Mouse (Mus musculus): ENCODE data around the gene Dnaja2. TPM values are rescaled to one million over a fixed set of nuclear protein-coding genes. Genes with fewer than 3 reads are reported as not detected.

Gene Dnaja2
- total and polyA plus RNA-seq, 2 experiments from 2014 or later, result 72.3 to 161 TPM

- Histone ChIP-seq H3K4me3 (ENCODE audit: low read depth, low read length) (no peak overlapping the region), H3K9me3 (replicated peaks; ENCODE audit: control insufficient read depth, low read length) (no peaks in the 10 kb centered on the region), H3K27me3 (ENCODE audit: control insufficient read depth, insufficient read depth, low read length) (no peaks in the 10 kb centered on the region), H3K4me1 (ENCODE audit: control insufficient read depth, insufficient read depth) (peaks cover 4% of the 10 kb centered on the region; the same call in 1 of the 2 replicates), H3K9ac (replicated peaks; ENCODE audit: low read depth, low read length) (no peak overlapping the region), H3K36me3 (replicated peaks; ENCODE audit: control insufficient read depth, insufficient read depth, low read length) (no peaks in the 10 kb centered on the region), H3K4me2 (ENCODE audit: low read depth, low read length) (no peak overlapping the region), H3K27ac (ENCODE audit: low read depth) (no peak overlapping the region)
- 53% methylated on average over 8 of the region's 8 CpGs for WGBS
- ATAC-seq (ENCODE audit: insufficient read depth, low read depth) (no peak), DNase-seq (ENCODE audit: low spot score) (no peak)
- TF ChIP-seq EP300 (IDR thresholded peaks at IDR 0.05; ENCODE audit: low read depth), result no peak
- TF ChIP-seq CTCF (IDR thresholded peaks at IDR 0.05; ENCODE audit: low read depth), result no peak
Observed at GRCm38 (mm10) chr8:85597413-85598191, 42.5 kb upstream of the Dnaja2 start.

GRCm38 (mm10) chr8:85595391-85595790, 40.2 kb upstream of the Dnaja2 start:
- peaks cover 8% of the 10 kb centered on the region; the same call in 1 of the 2 replicates for H3K4me1 ChIP-seq (ENCODE audit: control insufficient read depth, insufficient read depth)
- no peak overlapping the region for H3K9ac ChIP-seq (replicated peaks; ENCODE audit: low read depth, low read length)
- 18% methylated on average over 6 of the region's 6 CpGs for WGBS
- H3K27ac ChIP-seq (ENCODE audit: low read depth), result no peak overlapping the region
- peak overlapping the region; percentile 23; the same call in 1 of the 2 replicates for H3K4me2 ChIP-seq (ENCODE audit: low read depth, low read length)
- H3K9me3 ChIP-seq (replicated peaks; ENCODE audit: control insufficient read depth, low read length), result no peaks in the 10 kb centered on the region
- ATAC-seq (ENCODE audit: insufficient read depth, low read depth) (peak; percentile 53; the same call in 1 of the 2 replicates), DNase-seq (ENCODE audit: low spot score) (peak; percentile 21)
- TF ChIP-seq EP300 (IDR thresholded peaks at IDR 0.05; ENCODE audit: low read depth) (no peak), CTCF (IDR thresholded peaks at IDR 0.05; ENCODE audit: low read depth) (no peak)
- no peaks in the 10 kb centered on the region for H3K36me3 ChIP-seq (replicated peaks; ENCODE audit: control insufficient read depth, insufficient read depth, low read length)
- H3K27me3 ChIP-seq (ENCODE audit: control insufficient read depth, insufficient read depth, low read length), result no peaks in the 10 kb centered on the region
- no peak overlapping the region for H3K4me3 ChIP-seq (ENCODE audit: low read depth, low read length)

- H3K36me3 ChIP-seq (replicated peaks; ENCODE audit: control insufficient read depth, insufficient read depth, low read length), result no peaks in the 10 kb centered on the region
- no peak overlapping the region for H3K4me3 ChIP-seq (ENCODE audit: low read depth, low read length)
- no peak for TF ChIP-seq EP300 (IDR thresholded peaks at IDR 0.05; ENCODE audit: low read depth)
- TF ChIP-seq CTCF (IDR thresholded peaks at IDR 0.05; ENCODE audit: low read depth), result no peak
- H3K4me1 ChIP-seq (ENCODE audit: control insufficient read depth, insufficient read depth), result peaks cover 8% of the 10 kb centered on the region; the same call in 1 of the 2 replicates
- H3K27me3 ChIP-seq (ENCODE audit: control insufficient read depth, insufficient read depth, low read length), result no peaks in the 10 kb centered on the region
- ATAC-seq (ENCODE audit: insufficient read depth, low read depth) (0 out of 2 replicates have a peak, but pooled peaks have one; percentile 8), DNase-seq (ENCODE audit: low spot score) (no peak)
- H3K27ac ChIP-seq (ENCODE audit: low read depth), result no peak overlapping the region
- H3K4me2 ChIP-seq (ENCODE audit: low read depth, low read length), result no peak overlapping the region
- WGBS, result 53% methylated on average over 3 of the region's 3 CpGs
- H3K9ac ChIP-seq (replicated peaks; ENCODE audit: low read depth, low read length), result no peak overlapping the region
- no peaks in the 10 kb centered on the region for H3K9me3 ChIP-seq (replicated peaks; ENCODE audit: control insufficient read depth, low read length)
Observed at GRCm38 (mm10) chr8:85594983-85595382, 39.8 kb upstream of the Dnaja2 start.

- H3K27ac ChIP-seq (ENCODE audit: low read depth), result no peak overlapping the region
- TF ChIP-seq EP300 (IDR thresholded peaks at IDR 0.05; ENCODE audit: low read depth) (no peak), CTCF (IDR thresholded peaks at IDR 0.05; ENCODE audit: low read depth) (no peak)
- H3K9me3 ChIP-seq (replicated peaks; ENCODE audit: control insufficient read depth, low read length), result no peaks in the 10 kb centered on the region
- H3K9ac ChIP-seq (replicated peaks; ENCODE audit: low read depth, low read length), result no peak overlapping the region
- ATAC-seq (ENCODE audit: insufficient read depth, low read depth), result no peak
- 65% methylated on average over 3 of the region's 3 CpGs for WGBS
- H3K4me3 ChIP-seq (ENCODE audit: low read depth, low read length), result no peak overlapping the region
- DNase-seq (ENCODE audit: low spot score), result no peak
- H3K4me2 ChIP-seq (ENCODE audit: low read depth, low read length), result no peak overlapping the region
- no peaks in the 10 kb centered on the region for H3K27me3 ChIP-seq (ENCODE audit: control insufficient read depth, insufficient read depth, low read length)
- H3K4me1 ChIP-seq (ENCODE audit: control insufficient read depth, insufficient read depth), result peaks cover 8% of the 10 kb centered on the region; the same call in 1 of the 2 replicates
- H3K36me3 ChIP-seq (replicated peaks; ENCODE audit: control insufficient read depth, insufficient read depth, low read length), result no peaks in the 10 kb centered on the region
Observed at GRCm38 (mm10) chr8:85593324-85593723, 38.2 kb upstream of the Dnaja2 start.

GRCm38 (mm10) chr8:85591532-85591931, 36.4 kb upstream of the Dnaja2 start:
- peaks cover 13% of the 10 kb centered on the region; the same call in 1 of the 2 replicates for H3K4me1 ChIP-seq (ENCODE audit: control insufficient read depth, insufficient read depth)
- ATAC-seq (ENCODE audit: insufficient read depth, low read depth) (peak; percentile 55), DNase-seq (ENCODE audit: low spot score) (peak; percentile 55)
- H3K27ac ChIP-seq (ENCODE audit: low read depth), result peak overlapping the region; percentile 41
- H3K4me2 ChIP-seq (ENCODE audit: low read depth, low read length), result no peak overlapping the region
- H3K9ac ChIP-seq (replicated peaks; ENCODE audit: low read depth, low read length), result no peak overlapping the region
- TF ChIP-seq EP300 (IDR thresholded peaks at IDR 0.05; ENCODE audit: low read depth), result peak; percentile 54; the same call in 1 of the 2 replicates
- TF ChIP-seq CTCF (IDR thresholded peaks at IDR 0.05; ENCODE audit: low read depth), result no peak
- no peaks in the 10 kb centered on the region for H3K9me3 ChIP-seq (replicated peaks; ENCODE audit: control insufficient read depth, low read length)
- WGBS, result 60% methylated on average over 1 of the region's 1 CpGs
- no peaks in the 10 kb centered on the region for H3K36me3 ChIP-seq (replicated peaks; ENCODE audit: control insufficient read depth, insufficient read depth, low read length)
- no peak overlapping the region for H3K4me3 ChIP-seq (ENCODE audit: low read depth, low read length)
- H3K27me3 ChIP-seq (ENCODE audit: control insufficient read depth, insufficient read depth, low read length), result no peaks in the 10 kb centered on the region

Measured in heart, postnatal 0 days (tissue).